Mouse (Mus musculus): ENCODE measurements around the gene Lelp1. TPM values are rescaled to one million over a fixed set of nuclear protein-coding genes. Genes with fewer than 3 reads are reported as not detected.

Lelp1 gene
- polyA plus RNA-seq, 2 experiments: not detected

- WGBS: 75% methylated on average over 5 of the region's 5 CpGs
- no peak overlapping the region for H3K4me3 ChIP-seq (replicated peaks; ENCODE audit: low read length)
- H3K9me3 ChIP-seq (ENCODE audit: control insufficient read depth, low read length): no peaks in the 10 kb centered on the region
- H3K9ac ChIP-seq (ENCODE audit: low read depth, low read length, severe bottlenecking): no peak overlapping the region
- no peak overlapping the region for H3K4me2 ChIP-seq (replicated peaks; ENCODE audit: low read depth, low read length, severe bottlenecking)
- DNase-seq (ENCODE audit: low spot score): no peak
- H3K36me3 ChIP-seq (ENCODE audit: control insufficient read depth, insufficient read depth, low read length): no peaks in the 10 kb centered on the region
- no peaks in the 10 kb centered on the region for H3K4me1 ChIP-seq (ENCODE audit: control insufficient read depth, insufficient read depth, low read length)
- no peak for TF ChIP-seq POLR2A (IDR thresholded peaks at IDR 0.05; ENCODE audit: borderline replicate concordance, extremely low read depth, insufficient read depth, insufficient read length)
- no peak for ATAC-seq (ENCODE audit: low FRiP score, low read depth)
- no peak overlapping the region for H3K27ac ChIP-seq (replicated peaks; ENCODE audit: low read depth, low read length)
- no peaks in the 10 kb centered on the region for H3K27me3 ChIP-seq (ENCODE audit: control insufficient read depth, insufficient read depth, low read length)
These were observed 5.4 kb upstream of the Lelp1 start for GRCm38 (mm10) chr3:92147913-92148312.

- Histone ChIP-seq H3K27me3 (ENCODE audit: control insufficient read depth, insufficient read depth, low read length) (no peaks in the 10 kb centered on the region), H3K27ac (replicated peaks; ENCODE audit: low read depth, low read length) (no peak overlapping the region), H3K36me3 (ENCODE audit: control insufficient read depth, insufficient read depth, low read length) (no peaks in the 10 kb centered on the region), H3K4me2 (replicated peaks; ENCODE audit: low read depth, low read length, severe bottlenecking) (no peak overlapping the region), H3K9ac (ENCODE audit: low read depth, low read length, severe bottlenecking) (no peak overlapping the region), H3K4me1 (ENCODE audit: control insufficient read depth, insufficient read depth, low read length) (no peaks in the 10 kb centered on the region), H3K4me3 (replicated peaks; ENCODE audit: low read length) (no peak overlapping the region), H3K9me3 (ENCODE audit: control insufficient read depth, low read length) (no peaks in the 10 kb centered on the region)
- DNase-seq (ENCODE audit: low spot score): no peak
- TF ChIP-seq POLR2A (IDR thresholded peaks at IDR 0.05; ENCODE audit: borderline replicate concordance, extremely low read depth, insufficient read depth, insufficient read length): no peak
- ATAC-seq (ENCODE audit: low FRiP score, low read depth): no peak
- WGBS: 43% methylated on average over 2 of the region's 2 CpGs
These were observed 4.9 kb upstream of the Lelp1 start for GRCm38 (mm10) chr3:92147420-92147819.

- DNase-seq (ENCODE audit: low spot score) (no peak), ATAC-seq (ENCODE audit: low FRiP score, low read depth) (no peak)
- H3K4me3 ChIP-seq (replicated peaks; ENCODE audit: low read length): no peak within 1 kb of the TSS
- no peaks in the 10 kb centered on the region for H3K27me3 ChIP-seq (ENCODE audit: control insufficient read depth, insufficient read depth, low read length)
- no peaks in the 10 kb centered on the region for H3K4me1 ChIP-seq (ENCODE audit: control insufficient read depth, insufficient read depth, low read length)
- no peaks in the 10 kb centered on the region for H3K36me3 ChIP-seq (ENCODE audit: control insufficient read depth, insufficient read depth, low read length)
- 48% methylated on average over 5 of the region's 5 CpGs for WGBS
- TF ChIP-seq POLR2A (IDR thresholded peaks at IDR 0.05; ENCODE audit: borderline replicate concordance, extremely low read depth, insufficient read depth, insufficient read length): no peak
- H3K27ac ChIP-seq (replicated peaks; ENCODE audit: low read depth, low read length): no peak within 1 kb of the TSS
- H3K9me3 ChIP-seq (ENCODE audit: control insufficient read depth, low read length): no peaks in the 10 kb centered on the region
- H3K4me2 ChIP-seq (replicated peaks; ENCODE audit: low read depth, low read length, severe bottlenecking): no peak within 1 kb of the TSS
- H3K9ac ChIP-seq (ENCODE audit: low read depth, low read length, severe bottlenecking): no peak within 1 kb of the TSS
These were observed 18.7 kb downstream of the Lelp1 start, which contains the start of gene Prr9 for GRCm38 (mm10) chr3:92123847-92124246. Prr9 (minus strand) TSS chr3:92123947.

- H3K4me2 ChIP-seq (replicated peaks; ENCODE audit: low read depth, low read length, severe bottlenecking): no peak overlapping the region
- no peak overlapping the region for H3K9ac ChIP-seq (ENCODE audit: low read depth, low read length, severe bottlenecking)
- no peaks in the 10 kb centered on the region for H3K36me3 ChIP-seq (ENCODE audit: control insufficient read depth, insufficient read depth, low read length)
- 82% methylated on average over 3 of the region's 3 CpGs for WGBS
- no peaks in the 10 kb centered on the region for H3K27me3 ChIP-seq (ENCODE audit: control insufficient read depth, insufficient read depth, low read length)
- H3K4me3 ChIP-seq (replicated peaks; ENCODE audit: low read length): no peak overlapping the region
- no peak for TF ChIP-seq POLR2A (IDR thresholded peaks at IDR 0.05; ENCODE audit: borderline replicate concordance, extremely low read depth, insufficient read depth, insufficient read length)
- H3K9me3 ChIP-seq (ENCODE audit: control insufficient read depth, low read length): no peaks in the 10 kb centered on the region
- DNase-seq (ENCODE audit: low spot score) (no peak), ATAC-seq (ENCODE audit: low FRiP score, low read depth) (no peak)
- H3K4me1 ChIP-seq (ENCODE audit: control insufficient read depth, insufficient read depth, low read length): no peaks in the 10 kb centered on the region
- no peak overlapping the region for H3K27ac ChIP-seq (replicated peaks; ENCODE audit: low read depth, low read length)
These were observed 21.6 kb downstream of the Lelp1 start for GRCm38 (mm10) chr3:92120902-92121301.

GRCm38 (mm10) chr3:92117930-92118329 lies 24.6 kb downstream of the Lelp1 start:
- no peak for ATAC-seq (ENCODE audit: low FRiP score, low read depth)
- H3K36me3 ChIP-seq (ENCODE audit: control insufficient read depth, insufficient read depth, low read length): no peaks in the 10 kb centered on the region
- no peak overlapping the region for H3K9ac ChIP-seq (ENCODE audit: low read depth, low read length, severe bottlenecking)
- H3K27me3 ChIP-seq (ENCODE audit: control insufficient read depth, insufficient read depth, low read length): no peaks in the 10 kb centered on the region
- H3K4me2 ChIP-seq (replicated peaks; ENCODE audit: low read depth, low read length, severe bottlenecking): no peak overlapping the region
- DNase-seq (ENCODE audit: low spot score): peak; percentile 17
- H3K4me3 ChIP-seq (replicated peaks; ENCODE audit: low read length): no peak overlapping the region
- no peak for TF ChIP-seq POLR2A (IDR thresholded peaks at IDR 0.05; ENCODE audit: borderline replicate concordance, extremely low read depth, insufficient read depth, insufficient read length)
- no peaks in the 10 kb centered on the region for H3K9me3 ChIP-seq (ENCODE audit: control insufficient read depth, low read length)
- no peak overlapping the region for H3K27ac ChIP-seq (replicated peaks; ENCODE audit: low read depth, low read length)
- H3K4me1 ChIP-seq (ENCODE audit: control insufficient read depth, insufficient read depth, low read length): no peaks in the 10 kb centered on the region
- 36% methylated on average over 3 of the region's 3 CpGs for WGBS

GRCm38 (mm10) chr3:92111526-92111925 lies 31.0 kb downstream of the Lelp1 start:
- no peak for TF ChIP-seq POLR2A (IDR thresholded peaks at IDR 0.05; ENCODE audit: borderline replicate concordance, extremely low read depth, insufficient read depth, insufficient read length)
- Histone ChIP-seq H3K4me3 (replicated peaks; ENCODE audit: low read length) (no peak overlapping the region), H3K9me3 (ENCODE audit: control insufficient read depth, low read length) (no peaks in the 10 kb centered on the region), H3K27ac (replicated peaks; ENCODE audit: low read depth, low read length) (no peak overlapping the region), H3K36me3 (ENCODE audit: control insufficient read depth, insufficient read depth, low read length) (no peaks in the 10 kb centered on the region), H3K9ac (ENCODE audit: low read depth, low read length, severe bottlenecking) (no peak overlapping the region), H3K4me2 (replicated peaks; ENCODE audit: low read depth, low read length, severe bottlenecking) (no peak overlapping the region), H3K27me3 (ENCODE audit: control insufficient read depth, insufficient read depth, low read length) (no peaks in the 10 kb centered on the region), H3K4me1 (ENCODE audit: control insufficient read depth, insufficient read depth, low read length) (no peaks in the 10 kb centered on the region)
- DNase-seq (ENCODE audit: low spot score) (no peak), ATAC-seq (ENCODE audit: low FRiP score, low read depth) (no peak)

Measured in limb, embryonic 14.5 days (tissue).